Mouse (Mus musculus) midbrain, embryonic 14.5 days (tissue): ENCODE results near the gene Hist1h3e. TPM values are rescaled to one million over a fixed set of nuclear protein-coding genes. Genes with fewer than 3 reads are reported as not detected.
A peak's percentile ranks its signal among the peaks of the same experiment; 100 is the strongest.
"Not testable (repeated sequence)": the region's sequence is repeated elsewhere in the genome, so short reads cannot be mapped to it uniquely, and the experiment has no call there.

Experiments
- ATAC-seq: fragments of 200-750 bp; cut with Nextera tagmentation; 2 replicates; pipeline ENCODE4 v1.8.0; 2017; ENCODE audit warnings: moderate number of reproducible peaks, moderate library complexity; ENCODE audit not compliant: low FRiP score, low TSS enrichment
- DNase-seq: peaks from one replicate; pipeline ENCODE4 v3.0.0-alpha.2; 2015
- H3K27ac ChIP-seq: fragments of 300-500 bp; sonication (generic); replicated peaks from 2 replicates; pipeline ENCODE4 v1.5.1; 2014; ENCODE audit warnings: mild to moderate bottlenecking, low read depth, low read length, moderate library complexity
- H3K27me3 ChIP-seq: fragments of 300-500 bp; sonication (generic); 2 replicates; pipeline ENCODE4 v1.6.1; 2014; ENCODE audit warnings: low read length, control low read depth, mixed read lengths; ENCODE audit not compliant: control insufficient read depth, insufficient read depth
- H3K36me3 ChIP-seq: fragments of 300-500 bp; sonication (generic); 2 replicates; pipeline ENCODE4 v1.6.1; 2014; ENCODE audit warnings: low read length, control low read depth; ENCODE audit not compliant: control insufficient read depth, insufficient read depth
- H3K4me1 ChIP-seq: fragments of 300-500 bp; sonication (generic); 2 replicates; pipeline ENCODE4 v1.6.1; 2014; ENCODE audit warnings: mild to moderate bottlenecking, antibody characterized with exemption, low read length, control low read depth; ENCODE audit not compliant: control insufficient read depth, insufficient read depth
- H3K4me2 ChIP-seq: fragments of 300-500 bp; sonication (generic); 2 replicates; pipeline ENCODE4 v1.6.1; 2014; ENCODE audit warnings: mild to moderate bottlenecking, low read length, moderate library complexity
- H3K4me3 ChIP-seq: fragments of 300-500 bp; sonication (generic); replicated peaks from 2 replicates; pipeline ENCODE4 v1.5.1; 2014; ENCODE audit warnings: low read depth, low read length
- H3K9ac ChIP-seq: fragments of 300-500 bp; sonication (generic); replicated peaks from 2 replicates; pipeline ENCODE4 v1.6.1; 2014; ENCODE audit warnings: mild to moderate bottlenecking, low read length, moderate library complexity
- H3K9me3 ChIP-seq: fragments of 300-500 bp; sonication (generic); 2 replicates; pipeline ENCODE4 v1.6.1; 2016; ENCODE audit warnings: low read length, control low read depth, mixed read lengths; ENCODE audit not compliant: control insufficient read depth
- WGBS: fragments of 180-500 bp; shearing (Covaris S2); extraction: QIAGEN DNeasy Blood & Tissue Kit; methylation state at CpG from one replicate; pipeline ENCODE4 v1.1.7; 2014; 5-methylcytosine and 5-hydroxymethylcytosine counted together
- polyA plus RNA-seq: library from polyadenylated mRNA; unstranded; fragments of >200 nt; fragmentation: Nextera tagmentation; extraction: Ambion mirVana; gene quantifications from 2 replicates; pipeline ENCODE4 v1.2.1, GENCODE M21; 2014

Gene Hist1h3e
- polyA plus RNA-seq, 1 experiment from 2014 or later: 3.8 TPM

DNA sequence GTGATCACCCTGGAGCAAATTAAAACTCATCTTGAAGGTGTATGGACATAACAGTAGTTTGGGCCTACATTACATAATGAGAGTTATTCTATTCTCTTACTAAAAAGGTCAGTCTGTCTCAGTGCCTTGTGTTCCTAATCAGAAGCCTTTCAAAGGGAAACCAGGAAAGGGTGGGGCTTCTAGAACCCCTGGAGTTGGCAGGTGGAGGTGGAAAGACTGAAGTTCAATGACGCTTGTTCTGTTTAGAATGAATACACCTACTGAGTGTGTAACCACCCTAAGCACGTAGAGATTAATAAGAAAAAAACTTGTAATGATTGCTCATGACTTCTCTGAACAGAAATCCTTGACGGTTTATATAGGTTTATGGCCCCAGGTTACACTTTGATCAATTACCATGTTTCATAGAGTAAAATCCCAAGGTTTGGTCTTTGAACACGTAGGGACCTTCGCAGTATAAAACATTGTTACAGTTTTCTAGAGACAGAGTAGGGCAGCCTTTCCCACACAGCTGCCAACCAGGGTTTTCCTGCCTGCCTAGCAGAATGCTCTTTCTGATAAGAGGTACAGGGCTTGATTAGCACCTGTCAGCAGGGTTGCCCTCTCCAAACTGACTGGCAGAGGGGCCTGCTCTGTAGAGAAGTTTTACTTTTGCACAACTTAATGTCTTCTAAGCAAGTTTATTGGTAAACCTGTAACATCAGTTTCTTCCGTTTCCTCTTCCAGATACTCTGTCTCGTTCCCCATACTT, 33.6 kb upstream of the Hist1h3e start:
- H3K4me2 ChIP-seq: no peak overlapping the region
- H3K27ac ChIP-seq: no peak overlapping the region
- H3K4me1 ChIP-seq: no peaks in the 10 kb centered on the region
- 85% methylated on average over 7 of the region's 7 CpGs for WGBS
- H3K4me3 ChIP-seq: no peak overlapping the region
- no peaks in the 10 kb centered on the region for H3K27me3 ChIP-seq
- H3K9me3 ChIP-seq: no peaks in the 10 kb centered on the region
- no peaks in the 10 kb centered on the region for H3K36me3 ChIP-seq
- DNase-seq (no peak), ATAC-seq (no peak)
- H3K9ac ChIP-seq: no peak overlapping the region

DNA sequence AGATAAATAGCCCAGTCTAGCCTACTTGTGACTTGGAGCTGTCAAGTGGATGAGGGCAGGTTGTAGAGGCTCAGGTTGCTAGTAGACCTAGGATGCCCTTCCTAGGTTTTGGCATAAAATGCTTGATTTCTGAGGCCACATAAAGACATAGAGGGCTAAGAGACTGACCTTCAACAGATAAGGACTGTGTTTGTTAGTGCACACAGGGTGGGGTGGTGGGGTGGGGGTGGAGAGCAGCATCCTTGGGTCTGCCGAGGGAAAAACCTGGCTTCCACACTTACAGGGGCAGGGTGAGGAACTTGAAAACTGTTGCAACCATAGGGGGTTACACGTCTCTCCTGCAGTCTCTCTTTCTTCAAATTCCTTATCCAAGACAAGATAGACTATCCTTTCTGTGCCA, 33.0 kb upstream of the Hist1h3e start:
- H3K9ac ChIP-seq: no peak overlapping the region
- H3K27ac ChIP-seq: no peak overlapping the region
- no peaks in the 10 kb centered on the region for H3K9me3 ChIP-seq
- ATAC-seq (no peak), DNase-seq (no peak)
- H3K4me3 ChIP-seq: no peak overlapping the region
- no peaks in the 10 kb centered on the region for H3K36me3 ChIP-seq
- WGBS: 88% methylated on average over 2 of the region's 2 CpGs
- no peak overlapping the region for H3K4me2 ChIP-seq
- H3K27me3 ChIP-seq: no peaks in the 10 kb centered on the region
- no peaks in the 10 kb centered on the region for H3K4me1 ChIP-seq

DNA sequence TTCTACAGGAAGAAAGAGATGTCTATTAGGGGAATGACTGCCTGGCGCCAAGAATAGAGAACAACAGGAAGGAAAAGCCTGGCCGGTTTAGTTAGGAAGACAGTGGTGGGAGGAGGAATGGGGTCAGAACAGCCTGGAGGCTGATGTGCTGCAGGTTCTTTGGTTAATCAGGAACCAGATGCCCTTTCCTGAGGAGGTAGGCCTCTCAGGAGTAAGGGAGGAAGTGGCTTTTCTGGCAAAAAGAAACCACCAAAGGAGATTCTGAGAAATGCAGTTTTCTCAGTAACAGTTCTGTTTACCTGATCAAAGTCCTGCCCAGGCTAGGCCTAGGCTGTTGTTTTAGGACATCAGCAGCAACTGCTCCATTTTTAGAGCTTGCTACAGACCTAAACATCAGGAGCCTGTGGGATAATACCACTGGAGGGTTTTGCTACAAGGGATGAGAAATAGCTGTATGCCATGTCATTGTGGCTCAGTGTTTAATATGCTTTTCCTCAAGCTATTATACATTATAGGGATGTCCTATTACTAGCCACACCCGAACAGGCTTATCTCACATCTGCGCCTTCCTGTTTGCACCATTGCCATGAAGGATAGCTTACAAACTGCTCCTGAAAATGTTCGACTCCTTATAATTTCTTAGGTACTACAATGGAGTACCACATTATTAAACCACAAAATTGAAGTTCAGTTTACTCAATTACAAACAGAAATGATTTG, 31.0 kb upstream of the Hist1h3e start:
- Histone ChIP-seq H3K9me3 (no peaks in the 10 kb centered on the region), H3K4me1 (no peaks in the 10 kb centered on the region), H3K4me3 (no peak overlapping the region), H3K27ac (no peak overlapping the region), H3K27me3 (no peaks in the 10 kb centered on the region), H3K4me2 (no peak overlapping the region), H3K36me3 (no peaks in the 10 kb centered on the region), H3K9ac (no peak overlapping the region)
- WGBS: 86% methylated on average over 5 of the region's 5 CpGs
- no peak for DNase-seq
- ATAC-seq: no peak

DNA sequence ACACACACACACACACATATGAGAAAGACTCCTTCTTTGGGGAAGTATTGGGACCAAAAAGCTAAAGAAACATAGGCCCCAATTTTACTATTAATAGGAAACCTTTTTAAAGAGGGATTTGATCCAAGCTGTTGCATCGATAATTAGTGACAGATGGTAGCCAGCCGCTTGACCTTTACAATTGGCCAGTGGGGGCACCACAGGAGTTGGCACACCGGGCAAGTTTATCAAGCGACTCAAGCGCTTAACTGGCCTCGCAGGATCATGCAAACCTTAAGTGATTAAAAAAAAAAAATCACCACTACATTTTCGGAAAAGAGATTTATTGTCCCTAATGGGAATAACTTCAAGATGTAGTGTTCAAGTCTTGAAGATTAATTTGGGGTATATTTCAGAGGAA, 30.4 kb upstream of the Hist1h3e start:
- no peak for DNase-seq
- H3K9me3 ChIP-seq: no peaks in the 10 kb centered on the region
- H3K27ac ChIP-seq: no peak overlapping the region
- no peak overlapping the region for H3K4me3 ChIP-seq
- no peaks in the 10 kb centered on the region for H3K4me1 ChIP-seq
- no peak overlapping the region for H3K9ac ChIP-seq
- no peaks in the 10 kb centered on the region for H3K36me3 ChIP-seq
- no peak for ATAC-seq
- H3K4me2 ChIP-seq: no peak overlapping the region
- no peaks in the 10 kb centered on the region for H3K27me3 ChIP-seq
- WGBS: 89% methylated on average over 7 of the region's 7 CpGs

DNA sequence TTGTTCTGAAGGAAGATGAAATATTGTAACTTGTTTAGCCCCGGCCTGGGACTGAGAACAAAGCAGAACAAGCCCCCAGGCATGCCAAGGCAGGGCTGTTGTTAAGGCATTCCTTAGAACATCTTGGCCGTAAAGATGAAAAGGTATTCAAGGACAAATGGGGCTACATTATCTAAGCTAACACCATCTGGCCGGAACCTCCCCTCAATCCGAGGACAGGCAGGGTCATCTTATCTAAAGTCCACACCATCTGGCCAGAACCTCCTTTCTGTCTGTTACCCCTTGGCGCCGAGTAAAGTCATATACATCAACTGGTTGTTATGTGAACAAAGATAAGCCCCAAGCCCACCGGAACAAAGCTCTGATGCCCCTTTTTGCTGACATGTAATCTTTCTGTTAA, 29.7 kb upstream of the Hist1h3e start:
- not testable (repeated sequence) for ATAC-seq, H3K4me3 ChIP-seq, H3K27me3 ChIP-seq, H3K4me1 ChIP-seq, H3K9me3 ChIP-seq, H3K4me2 ChIP-seq, H3K9ac ChIP-seq, H3K36me3 ChIP-seq, DNase-seq, H3K27ac ChIP-seq
- WGBS: 97% methylated on average over 7 of the region's 7 CpGs

DNA sequence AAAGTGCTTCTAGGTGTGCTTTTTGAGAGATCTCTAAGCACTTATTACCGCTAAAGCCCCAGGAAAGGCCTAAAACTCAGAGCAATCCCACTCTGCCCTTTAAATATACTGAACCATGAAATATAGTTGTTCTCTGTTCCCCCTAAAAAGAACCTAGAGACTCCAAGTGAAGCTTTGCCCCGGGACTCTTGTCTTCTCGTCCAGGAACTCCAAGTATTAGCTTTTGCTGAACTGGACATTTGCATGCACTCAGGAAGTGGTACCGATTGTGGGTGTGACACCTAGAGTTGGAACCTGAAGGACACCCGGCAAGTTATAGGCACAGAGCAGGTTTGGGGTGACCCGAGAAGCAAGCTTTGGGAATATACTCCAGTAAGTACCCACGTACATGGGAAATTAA, 29.0 kb upstream of the Hist1h3e start:
- Histone ChIP-seq H3K4me2 (no peak overlapping the region), H3K27me3 (no peaks in the 10 kb centered on the region), H3K27ac (no peak overlapping the region), H3K36me3 (no peaks in the 10 kb centered on the region), H3K9ac (no peak overlapping the region), H3K9me3 (no peaks in the 10 kb centered on the region), H3K4me3 (no peak overlapping the region), H3K4me1 (no peaks in the 10 kb centered on the region; the same call in 1 of the 2 replicates)
- DNase-seq: no peak
- ATAC-seq: no peak
- 93% methylated on average over 7 of the region's 7 CpGs for WGBS

DNA sequence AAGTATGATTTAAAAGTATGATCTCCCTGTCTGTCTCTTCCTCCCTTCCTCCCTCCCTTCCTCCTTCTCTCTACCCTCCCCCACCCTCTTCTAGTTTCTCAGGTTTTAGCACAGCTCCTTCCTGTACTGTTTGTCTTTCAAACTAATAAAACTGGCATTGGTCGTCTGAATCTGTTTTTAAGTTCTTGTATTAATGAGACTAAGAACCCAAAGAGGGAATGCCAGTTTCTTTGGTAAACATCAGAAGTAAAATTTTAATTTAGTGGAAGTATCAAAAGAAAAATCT, 24.7 kb upstream of the Hist1h3e start:
- H3K4me2 ChIP-seq: peak overlapping the region; percentile 90
- H3K4me3 ChIP-seq: peak overlapping the region; percentile 51
- ATAC-seq (no peak), DNase-seq (no peak)
- H3K27me3 ChIP-seq: no peaks in the 10 kb centered on the region
- H3K9me3 ChIP-seq: no peaks in the 10 kb centered on the region
- H3K9ac ChIP-seq: no peak overlapping the region; the same call in 1 of the 2 replicates
- H3K36me3 ChIP-seq: no peaks in the 10 kb centered on the region
- 2% methylated on average over 1 of the region's 1 CpGs for WGBS
- 0 out of 2 replicates have a peak overlapping the region, but pooled peaks have one; percentile 23 for H3K27ac ChIP-seq
- H3K4me1 ChIP-seq: peaks cover 13% of the 10 kb centered on the region

DNA sequence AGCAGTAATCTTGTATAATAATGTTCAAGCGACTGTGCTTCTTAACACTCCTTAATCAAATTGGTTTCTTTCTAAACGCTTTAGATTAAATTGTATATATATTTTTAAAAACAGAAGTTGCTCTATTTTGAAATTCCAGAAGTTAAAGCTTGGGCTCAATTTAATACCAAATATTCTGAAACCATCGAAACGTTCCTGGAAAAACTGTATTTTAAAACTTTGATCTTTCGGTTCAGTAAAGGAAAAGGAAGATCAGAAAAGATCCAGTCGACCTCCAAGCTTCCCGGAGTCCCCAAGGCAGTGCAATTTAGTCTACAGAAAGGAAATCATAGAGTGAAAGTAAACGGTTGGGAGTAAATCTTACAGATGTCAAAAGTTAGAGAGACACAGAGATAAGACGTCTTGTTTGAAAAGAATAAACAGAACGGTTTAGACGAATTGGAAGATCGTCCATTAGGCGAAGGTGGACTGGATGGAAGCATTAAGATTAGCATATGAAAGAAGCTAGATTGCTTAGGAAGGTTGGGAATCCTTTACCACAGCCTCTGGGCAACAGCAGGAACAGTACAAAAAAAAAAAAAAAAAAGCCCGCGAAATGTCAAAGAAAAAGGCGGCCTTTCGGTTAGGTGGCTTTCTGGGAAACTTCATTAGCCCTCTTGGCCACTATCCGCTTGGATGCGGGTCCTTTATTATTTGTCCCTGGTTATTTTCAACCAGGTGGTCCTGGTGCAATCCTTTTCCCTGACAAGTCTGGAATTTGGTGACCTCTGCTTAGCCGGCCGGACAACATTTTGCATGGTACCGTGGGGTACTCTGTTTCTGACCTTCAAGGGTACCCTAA, 24.1 kb upstream of the Hist1h3e start:
- Histone ChIP-seq H3K9me3 (no peaks in the 10 kb centered on the region), H3K27me3 (no peaks in the 10 kb centered on the region), H3K9ac (no peak overlapping the region; the same call in 1 of the 2 replicates), H3K36me3 (no peaks in the 10 kb centered on the region), H3K4me3 (peak overlapping the region; percentile 51), H3K4me1 (peaks cover 16% of the 10 kb centered on the region), H3K27ac (peak overlapping the region; percentile 23; the same call in 1 of the 2 replicates), H3K4me2 (peak overlapping the region; percentile 90)
- DNase-seq (peak; percentile 34), ATAC-seq (no peak)
- WGBS: under 1% methylated on average over 22 of the region's 22 CpGs
